Mouse (Mus musculus) adrenal gland, postnatal 10 days (tissue): Measurements from ENCODE around the gene Amy2a2. TPM values are rescaled to one million over a fixed set of nuclear protein-coding genes. Genes with fewer than 3 reads are reported as not detected.
"Not testable (repeated sequence)": the region's sequence is repeated elsewhere in the genome, so short reads cannot be mapped to it uniquely, and the experiment has no call there.

Source experiments
- DNase-seq: peaks from one replicate; pipeline ENCODE4 v3.0.0; 2021; ENCODE audit warnings: mixed read lengths
- long read RNA-seq, 2 experiments: library from polyadenylated mRNA; stranded (forward); transcript quantifications; one replicate each; pipeline ENCODE4 v2.0.0; 2021
- total RNA-seq, 2 experiments: library from RNA; stranded (reverse); gene quantifications; 2 replicates each; pipeline ENCODE4 v1.2.3; 2021

Amy2a2 gene
- not detected for total RNA-seq
- long read RNA-seq, experiment 1, partial matches to known transcripts: 0 of 1 reads
- long read RNA-seq, experiment 1, other reads (novel, unspliced or antisense): 1 of 1 reads
- long read RNA-seq, experiment 2: 0 reads

- not testable (repeated sequence) for DNase-seq
Measured at GRCm38 (mm10) chr3:113356558-113356957, at the start of gene Amy2a2. Gene Amy2a2, minus strand, starts transcription at chr3:113356658.

DNA sequence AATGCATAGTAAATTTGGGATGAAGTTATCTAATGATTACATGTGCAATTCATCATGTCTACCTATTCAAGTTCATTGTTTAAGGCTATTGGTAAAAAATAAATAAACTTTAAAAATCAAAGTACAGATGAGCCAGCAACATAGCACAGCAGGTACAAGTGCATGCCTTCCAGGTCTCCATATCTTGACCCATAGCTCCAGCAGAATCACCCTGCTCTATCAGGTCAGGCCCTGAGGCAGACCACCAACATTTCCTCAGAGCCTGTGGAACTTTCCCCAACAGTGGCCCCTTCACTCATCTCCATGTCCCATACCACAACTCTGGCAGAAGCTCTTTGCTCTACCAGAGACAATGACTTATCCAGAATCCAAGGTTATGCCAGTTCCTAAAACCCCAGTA is 11.0 kb downstream of the Amy2a2 start:
- DNase-seq: not testable (repeated sequence)

GRCm38 (mm10) chr3:113323952-113324351 is 32.5 kb downstream of the Amy2a2 start, which contains the start of gene Amy2a3:
Gene Amy2a3, minus strand, starts transcription at chr3:113324052.
- DNase-seq: not testable (repeated sequence)

DNA sequence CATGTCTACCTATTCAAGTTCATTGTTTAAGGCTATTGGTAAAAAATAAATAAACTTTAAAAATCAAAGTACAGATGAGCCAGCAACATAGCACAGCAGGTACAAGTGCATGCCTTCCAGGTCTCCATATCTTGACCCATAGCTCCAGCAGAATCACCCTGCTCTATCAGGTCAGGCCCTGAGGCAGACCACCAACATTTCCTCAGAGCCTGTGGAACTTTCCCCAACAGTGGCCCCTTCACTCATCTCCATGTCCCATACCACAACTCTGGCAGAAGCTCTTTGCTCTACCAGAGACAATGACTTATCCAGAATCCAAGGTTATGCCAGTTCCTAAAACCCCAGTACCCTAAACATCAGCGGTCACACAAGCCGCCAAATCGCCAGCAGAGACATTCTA is 43.5 kb downstream of the Amy2a2 start:
- not testable (repeated sequence) for DNase-seq

Other genes with a start within 250 kb of the Amy2a2 start
- under 1 TPM; 0.42 to 0.63 TPM for gene Amy2a5, start 97.8 kb downstream of the Amy2a2 start, total RNA-seq
- not detected for gene Amy2a4, start 65.2 kb downstream of the Amy2a2 start, total RNA-seq
- not detected for gene Amy2a3, start 32.6 kb downstream of the Amy2a2 start, total RNA-seq
- not detected for gene Amy2a1, start 175.8 kb upstream of the Amy2a2 start, total RNA-seq